Mouse (Mus musculus): ENCODE data around the gene 1110008L16Rik. TPM values are rescaled to one million over a fixed set of nuclear protein-coding genes. Genes with fewer than 3 reads are reported as not detected.
"Not testable (repeated sequence)": the region's sequence is repeated elsewhere in the genome, so short reads cannot be mapped to it uniquely, and the experiment has no call there.

1110008L16Rik gene
- polyA plus RNA-seq (2014; fragmentation: Nextera tagmentation; extraction: Ambion mirVana) = 12.1 and 13.9 TPM in 2 replicates

GRCm38 (mm10) chr12:55299336-55299735, at the start of gene 1110008L16Rik:
Gene 1110008L16Rik, plus strand, starts transcription at chr12:55299577.
- Histone ChIP-seq H3K4me3 (ENCODE audit: low read depth, low read length) (no peak within 1 kb of the TSS), H3K36me3 (ENCODE audit: control insufficient read depth, insufficient read depth, low read length) (peaks cover 41% of the 10 kb centered on the region), H3K27me3 (replicated peaks; ENCODE audit: control insufficient read depth, insufficient read depth, low read length) (no peaks in the 10 kb centered on the region), H3K27ac (ENCODE audit: low read depth, low read length) (no peak within 1 kb of the TSS), H3K9me3 (replicated peaks; ENCODE audit: control insufficient read depth, low read length) (no peaks in the 10 kb centered on the region), H3K4me1 (ENCODE audit: control insufficient read depth, insufficient read depth, low read length) (peaks cover 17% of the 10 kb centered on the region), H3K9ac (ENCODE audit: low read length) (no peak within 1 kb of the TSS; the same call in 1 of the 2 replicates), H3K4me2 (ENCODE audit: low read length) (no peak within 1 kb of the TSS; the same call in 1 of the 2 replicates)
- WGBS = 96% methylated on average over 5 of the region's 5 CpGs
- ATAC-seq (no peak), DNase-seq (ENCODE audit: low spot score) (no peak)

- WGBS = no CpG with 5 or more reads among the region's 8 CpGs
- not testable (repeated sequence) for H3K4me1 ChIP-seq (ENCODE audit: control insufficient read depth, insufficient read depth, low read length); H3K4me2 ChIP-seq (ENCODE audit: low read length); H3K27me3 ChIP-seq (replicated peaks; ENCODE audit: control insufficient read depth, insufficient read depth, low read length); H3K9me3 ChIP-seq (replicated peaks; ENCODE audit: control insufficient read depth, low read length); H3K27ac ChIP-seq (ENCODE audit: low read depth, low read length); H3K9ac ChIP-seq (ENCODE audit: low read length); ATAC-seq; DNase-seq (ENCODE audit: low spot score); H3K4me3 ChIP-seq (ENCODE audit: low read depth, low read length)
- peaks cover 22% of the 10 kb centered on the region for H3K36me3 ChIP-seq (ENCODE audit: control insufficient read depth, insufficient read depth, low read length)
Observed at GRCm38 (mm10) chr12:55261950-55262349, 37.4 kb upstream of the 1110008L16Rik start.

GRCm38 (mm10) chr12:55263385-55263784, 36.0 kb upstream of the 1110008L16Rik start:
- not testable (repeated sequence) for H3K27ac ChIP-seq (ENCODE audit: low read depth, low read length); H3K27me3 ChIP-seq (replicated peaks; ENCODE audit: control insufficient read depth, insufficient read depth, low read length); H3K9me3 ChIP-seq (replicated peaks; ENCODE audit: control insufficient read depth, low read length); H3K4me2 ChIP-seq (ENCODE audit: low read length); H3K4me3 ChIP-seq (ENCODE audit: low read depth, low read length); H3K4me1 ChIP-seq (ENCODE audit: control insufficient read depth, insufficient read depth, low read length); DNase-seq (ENCODE audit: low spot score); ATAC-seq; H3K9ac ChIP-seq (ENCODE audit: low read length)
- peaks cover 12% of the 10 kb centered on the region for H3K36me3 ChIP-seq (ENCODE audit: control insufficient read depth, insufficient read depth, low read length)
- WGBS = no CpG with 5 or more reads among the region's 5 CpGs

- Histone ChIP-seq H3K36me3 (ENCODE audit: control insufficient read depth, insufficient read depth, low read length) (no peaks in the 10 kb centered on the region), H3K4me1 (ENCODE audit: control insufficient read depth, insufficient read depth, low read length) (no peaks in the 10 kb centered on the region), H3K9ac (ENCODE audit: low read length) (no peak overlapping the region), H3K4me3 (ENCODE audit: low read depth, low read length) (no peak overlapping the region), H3K27me3 (replicated peaks; ENCODE audit: control insufficient read depth, insufficient read depth, low read length) (no peaks in the 10 kb centered on the region), H3K27ac (ENCODE audit: low read depth, low read length) (no peak overlapping the region), H3K4me2 (ENCODE audit: low read length) (no peak overlapping the region), H3K9me3 (replicated peaks; ENCODE audit: control insufficient read depth, low read length) (no peaks in the 10 kb centered on the region)
- ATAC-seq (no peak), DNase-seq (ENCODE audit: low spot score) (no peak)
- WGBS = 80% methylated on average over 3 of the region's 3 CpGs
Observed at GRCm38 (mm10) chr12:55272243-55272642, 27.1 kb upstream of the 1110008L16Rik start.

GRCm38 (mm10) chr12:55277583-55277982, 21.8 kb upstream of the 1110008L16Rik start:
- not testable (repeated sequence) for H3K9ac ChIP-seq (ENCODE audit: low read length); H3K4me3 ChIP-seq (ENCODE audit: low read depth, low read length); H3K4me2 ChIP-seq (ENCODE audit: low read length); H3K36me3 ChIP-seq (ENCODE audit: control insufficient read depth, insufficient read depth, low read length); H3K27me3 ChIP-seq (replicated peaks; ENCODE audit: control insufficient read depth, insufficient read depth, low read length); H3K27ac ChIP-seq (ENCODE audit: low read depth, low read length); DNase-seq (ENCODE audit: low spot score); H3K9me3 ChIP-seq (replicated peaks; ENCODE audit: control insufficient read depth, low read length); H3K4me1 ChIP-seq (ENCODE audit: control insufficient read depth, insufficient read depth, low read length); ATAC-seq
- WGBS = 87% methylated on average over 3 of the region's 6 CpGs

GRCm38 (mm10) chr12:55298112-55298511, 1.3 kb upstream of the 1110008L16Rik start:
- no peak overlapping the region for H3K27ac ChIP-seq (ENCODE audit: low read depth, low read length)
- H3K4me3 ChIP-seq (ENCODE audit: low read depth, low read length) = no peak overlapping the region
- no peaks in the 10 kb centered on the region for H3K9me3 ChIP-seq (replicated peaks; ENCODE audit: control insufficient read depth, low read length)
- ATAC-seq (no peak), DNase-seq (ENCODE audit: low spot score) (no peak)
- WGBS = 95% methylated on average over 9 of the region's 9 CpGs
- H3K4me1 ChIP-seq (ENCODE audit: control insufficient read depth, insufficient read depth, low read length) = peaks cover 13% of the 10 kb centered on the region
- H3K36me3 ChIP-seq (ENCODE audit: control insufficient read depth, insufficient read depth, low read length) = peaks cover 51% of the 10 kb centered on the region
- no peak overlapping the region for H3K9ac ChIP-seq (ENCODE audit: low read length)
- H3K4me2 ChIP-seq (ENCODE audit: low read length) = no peak overlapping the region
- no peaks in the 10 kb centered on the region for H3K27me3 ChIP-seq (replicated peaks; ENCODE audit: control insufficient read depth, insufficient read depth, low read length)

GRCm38 (mm10) chr12:55300820-55301351, 1.5 kb downstream of the 1110008L16Rik start:
- peaks cover 17% of the 10 kb centered on the region for H3K4me1 ChIP-seq (ENCODE audit: control insufficient read depth, insufficient read depth, low read length)
- peak overlapping the region; percentile 33 for H3K9ac ChIP-seq (ENCODE audit: low read length)
- H3K4me3 ChIP-seq (ENCODE audit: low read depth, low read length) = peak overlapping the region; percentile 69
- H3K27ac ChIP-seq (ENCODE audit: low read depth, low read length) = no peak overlapping the region
- no peaks in the 10 kb centered on the region for H3K27me3 ChIP-seq (replicated peaks; ENCODE audit: control insufficient read depth, insufficient read depth, low read length)
- ATAC-seq (no peak), DNase-seq (ENCODE audit: low spot score) (no peak)
- peak overlapping the region; percentile 74 for H3K4me2 ChIP-seq (ENCODE audit: low read length)
- H3K9me3 ChIP-seq (replicated peaks; ENCODE audit: control insufficient read depth, low read length) = no peaks in the 10 kb centered on the region
- WGBS = 88% methylated on average over 3 of the region's 3 CpGs
- H3K36me3 ChIP-seq (ENCODE audit: control insufficient read depth, insufficient read depth, low read length) = peaks cover 29% of the 10 kb centered on the region

GRCm38 (mm10) chr12:55301472-55302300, 2.3 kb downstream of the 1110008L16Rik start:
- peak; percentile 24 for DNase-seq (ENCODE audit: low spot score)
- ATAC-seq = 0 out of 2 replicates have a peak, but pooled peaks have one; percentile 2
- Histone ChIP-seq H3K4me2 (ENCODE audit: low read length) (peak overlapping the region; percentile 74), H3K4me3 (ENCODE audit: low read depth, low read length) (peak overlapping the region; percentile 69), H3K36me3 (ENCODE audit: control insufficient read depth, insufficient read depth, low read length) (peaks cover 23% of the 10 kb centered on the region), H3K27me3 (replicated peaks; ENCODE audit: control insufficient read depth, insufficient read depth, low read length) (no peaks in the 10 kb centered on the region), H3K9ac (ENCODE audit: low read length) (peak overlapping the region; percentile 79), H3K9me3 (replicated peaks; ENCODE audit: control insufficient read depth, low read length) (no peaks in the 10 kb centered on the region), H3K27ac (ENCODE audit: low read depth, low read length) (peak overlapping the region; percentile 87), H3K4me1 (ENCODE audit: control insufficient read depth, insufficient read depth, low read length) (peaks cover 17% of the 10 kb centered on the region)
- 45% methylated on average over 11 of the region's 11 CpGs for WGBS
